Mouse (Mus musculus): ENCODE measurements around the gene Sprr4.

DNA sequence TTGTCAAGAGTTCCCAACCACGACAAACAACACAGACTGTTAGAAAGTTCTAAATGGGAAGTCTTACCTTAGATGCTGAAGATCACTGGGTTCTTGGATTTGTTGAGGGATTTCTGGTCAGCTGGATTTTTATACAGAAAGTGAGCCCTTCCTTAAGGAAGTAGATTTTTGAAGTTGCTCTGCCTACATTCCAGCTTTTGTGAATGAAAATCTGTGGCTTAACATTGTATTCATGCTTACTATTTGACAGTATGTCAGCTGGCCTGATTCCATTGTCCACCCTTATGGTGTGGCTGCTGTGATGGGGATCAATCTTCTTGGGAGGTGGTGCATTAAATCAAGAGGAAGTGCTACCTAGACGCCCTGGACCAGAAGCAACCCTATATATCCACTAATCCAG, 41.7 kb downstream of the Sprr4 start, which contains the start of gene Sprr3:
- TF ChIP-seq CTCF (conservative IDR thresholded peaks at IDR 0.05; ENCODE audit: insufficient read depth, insufficient read length, low read depth, low read length) (no peak), POLR2A (IDR thresholded peaks at IDR 0.05; ENCODE audit: low read depth, low read length) (no peak)
